Mouse (Mus musculus) natural killer cell, adult 2 months (primary cell): ENCODE measurements around the gene Tmem156.
"Not testable (repeated sequence)": the region's sequence is repeated elsewhere in the genome, so short reads cannot be mapped to it uniquely, and the experiment has no call there.

Experiments
- DNase-seq, 2 experiments: peaks; one replicate each; pipeline ENCODE4 v3.0.0; 2022; ENCODE audit warnings: low spot score in 2 of 2

Gene Tmem156

DNA sequence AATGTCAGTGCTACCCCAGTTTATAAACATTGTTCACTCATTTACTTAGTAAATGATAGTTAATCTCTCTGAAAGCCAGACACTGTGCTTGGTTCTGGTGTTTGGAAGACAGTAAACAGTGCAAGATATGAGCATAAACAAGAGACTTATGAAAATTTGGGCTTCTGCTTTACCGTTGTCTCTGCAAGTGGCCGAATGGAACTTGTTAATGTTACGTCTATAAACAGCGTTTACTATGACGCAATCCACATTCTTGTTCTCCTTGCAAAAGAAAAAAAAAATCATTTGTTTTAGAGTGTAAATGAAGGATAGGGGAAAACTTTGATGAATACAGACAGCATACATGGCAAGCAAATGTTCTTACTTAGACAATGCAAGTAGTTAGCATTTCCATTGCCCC lies at the start of gene Tmem156:
Gene Tmem156 (minus strand): TSS at position 212 of the 400 bp plus-strand sequence.
- no peak for DNase-seq

DNA sequence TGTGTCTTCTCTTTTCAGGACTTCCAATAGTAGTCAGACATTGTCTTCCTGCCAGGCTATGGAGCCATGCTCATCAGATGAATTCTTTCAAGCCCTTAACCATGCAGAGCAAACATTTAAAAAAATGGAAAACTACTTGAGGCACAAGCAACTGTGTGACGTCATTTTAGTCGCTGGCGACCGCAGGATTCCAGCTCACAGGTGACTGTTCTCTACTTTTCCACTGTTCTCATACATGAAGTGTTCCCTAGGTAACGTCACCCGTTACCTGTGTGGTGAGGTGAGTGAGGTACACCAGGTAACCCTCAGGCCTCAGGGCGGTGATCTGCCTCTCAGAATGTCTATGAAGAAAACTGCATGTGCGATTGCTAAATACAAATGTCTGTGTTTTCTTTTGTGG lies 49.3 kb upstream of the Tmem156 start:
- no peak for DNase-seq

GRCm38 (mm10) chr5:65137073-65137472 lies 45.1 kb upstream of the Tmem156 start:
- DNase-seq: no peak

- DNase-seq: peak in 1 of 2 experiments; percentile 22
Observed at GRCm38 (mm10) chr5:65136159-65136558, 44.2 kb upstream of the Tmem156 start.

DNA sequence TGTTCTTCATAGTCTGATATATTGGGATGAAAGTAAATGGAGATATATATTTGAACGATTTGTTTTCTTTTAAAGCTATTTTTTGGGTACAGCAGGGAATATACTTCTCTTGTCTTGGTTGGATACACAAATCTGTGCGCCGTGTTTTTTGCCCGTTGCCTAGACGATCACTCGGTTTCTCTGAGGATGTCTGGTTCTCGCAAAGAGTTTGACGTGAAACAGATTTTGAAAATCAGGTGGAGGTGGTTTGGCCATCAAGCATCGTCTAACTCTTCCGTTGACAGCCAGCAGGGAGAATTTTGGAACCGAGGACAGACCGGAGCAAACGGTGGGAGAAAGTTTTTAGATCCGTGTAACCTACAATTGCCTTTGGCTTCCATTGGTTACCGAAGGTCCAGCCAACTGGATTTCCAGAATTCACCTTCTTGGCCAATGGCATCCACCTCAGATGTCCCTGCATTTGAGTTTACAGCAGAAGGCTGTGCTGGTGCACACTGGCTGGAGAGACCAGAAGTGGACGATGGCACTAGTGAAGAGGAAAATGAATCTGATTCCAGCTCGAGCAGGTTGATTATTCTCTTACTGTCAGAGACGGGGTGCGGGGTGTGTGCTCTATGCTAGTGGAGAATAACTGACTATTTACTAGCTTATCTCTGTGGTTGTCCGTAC lies 39.4 kb upstream of the Tmem156 start:
- no peak for DNase-seq

- no peak for DNase-seq
Observed at GRCm38 (mm10) chr5:65130528-65131210, 38.7 kb upstream of the Tmem156 start.

DNA sequence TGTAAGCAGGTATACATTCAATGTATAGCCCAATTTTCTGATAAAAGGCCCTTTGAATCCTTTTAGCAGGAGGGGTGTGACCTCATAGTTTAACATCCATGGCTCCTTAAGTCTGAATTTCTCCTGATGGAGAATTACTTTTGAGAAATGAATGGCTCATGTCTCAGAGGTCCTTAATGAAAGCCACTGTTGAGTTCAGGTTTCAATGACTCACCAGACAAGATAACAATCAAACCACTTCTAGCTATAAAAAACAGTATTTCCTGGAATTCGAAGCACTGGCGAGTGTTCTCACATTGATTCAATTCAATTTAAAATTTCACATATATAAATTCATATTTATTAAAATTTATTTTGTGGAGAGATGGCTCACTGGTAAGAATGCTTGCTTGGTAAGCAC lies 36.5 kb upstream of the Tmem156 start:
- no peak for DNase-seq

DNA sequence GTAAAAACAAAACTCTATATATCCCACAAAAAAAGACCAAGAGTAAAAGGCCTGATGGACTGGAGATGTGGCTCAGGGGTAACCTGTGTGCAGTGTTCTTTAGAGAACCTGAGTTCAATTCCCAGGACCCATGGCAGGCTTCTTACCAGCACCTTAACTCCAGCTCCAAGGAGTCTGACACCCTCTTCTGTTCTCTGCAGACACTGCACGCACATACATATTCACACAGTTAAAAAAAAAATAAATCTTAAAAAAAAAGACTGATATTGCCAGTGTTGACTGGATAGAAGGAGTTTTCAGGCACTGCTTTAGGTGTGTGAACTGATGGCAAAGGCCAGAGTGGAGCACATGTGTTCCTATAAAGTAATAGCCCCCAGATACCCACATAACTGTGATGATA lies 34.2 kb upstream of the Tmem156 start:
- no peak for DNase-seq

DNA sequence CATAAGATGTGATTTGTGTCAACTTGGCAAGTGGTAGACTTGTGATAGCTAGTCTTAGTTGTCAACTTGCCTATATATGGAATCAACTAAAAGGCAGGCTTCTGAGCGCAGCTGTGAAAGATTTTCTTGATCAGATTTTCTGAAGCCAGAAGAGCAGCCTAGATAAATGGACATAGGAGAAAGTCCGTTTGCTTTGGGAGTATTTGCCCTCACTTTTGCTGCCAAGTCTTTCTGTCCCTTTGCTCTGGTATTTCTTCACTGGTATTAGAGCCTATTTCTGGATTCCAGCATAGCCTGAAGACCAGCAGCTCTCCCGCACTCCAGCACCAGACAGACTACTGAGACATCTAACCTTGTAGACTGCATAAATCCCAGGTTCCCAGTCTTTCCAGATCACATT lies 30.7 kb upstream of the Tmem156 start:
- DNase-seq: no peak

DNA sequence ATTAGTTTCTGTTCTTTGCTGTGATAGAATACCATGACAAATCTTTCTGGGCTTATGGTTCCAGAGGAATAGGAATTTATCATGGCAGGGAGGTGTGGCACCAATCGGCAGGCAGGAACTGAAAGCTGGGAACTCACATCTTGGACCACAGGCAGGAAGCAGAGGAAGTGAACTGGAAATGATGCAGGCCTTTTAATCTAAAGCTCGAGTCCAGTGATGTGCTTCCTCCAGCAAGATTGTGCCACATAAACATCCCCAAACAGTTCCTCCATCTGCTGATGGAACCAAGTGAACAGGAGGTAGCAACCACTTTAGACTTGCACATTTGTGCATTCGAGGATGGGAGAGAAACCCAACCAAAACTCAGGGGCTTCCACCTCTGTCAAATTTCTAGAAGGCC lies 28.0 kb upstream of the Tmem156 start:
- DNase-seq: no peak

- no peak for DNase-seq
Observed at GRCm38 (mm10) chr5:65119495-65119894, 27.6 kb upstream of the Tmem156 start.

- DNase-seq: no peak
Observed at GRCm38 (mm10) chr5:65116789-65117188, 24.9 kb upstream of the Tmem156 start.

DNA sequence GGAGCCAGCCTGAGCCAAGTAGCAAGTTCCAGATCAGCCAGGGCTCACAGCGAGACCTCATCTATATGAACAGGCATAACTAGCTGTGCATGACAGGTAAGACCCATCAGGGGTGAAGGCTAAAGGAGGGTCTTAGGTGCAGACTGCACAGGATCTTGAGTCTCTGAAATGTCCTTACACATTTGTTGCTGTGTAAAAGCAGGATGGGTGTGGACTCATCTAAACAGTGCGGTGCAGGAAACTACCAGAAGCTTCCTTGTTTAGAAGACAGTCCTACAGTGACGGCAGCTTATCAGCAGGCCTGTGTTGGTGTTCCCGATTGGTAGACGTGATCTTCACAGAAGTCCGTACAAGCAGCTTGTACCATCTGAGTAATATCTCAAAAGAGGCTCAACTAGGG lies 21.4 kb upstream of the Tmem156 start:
- DNase-seq: no peak

DNA sequence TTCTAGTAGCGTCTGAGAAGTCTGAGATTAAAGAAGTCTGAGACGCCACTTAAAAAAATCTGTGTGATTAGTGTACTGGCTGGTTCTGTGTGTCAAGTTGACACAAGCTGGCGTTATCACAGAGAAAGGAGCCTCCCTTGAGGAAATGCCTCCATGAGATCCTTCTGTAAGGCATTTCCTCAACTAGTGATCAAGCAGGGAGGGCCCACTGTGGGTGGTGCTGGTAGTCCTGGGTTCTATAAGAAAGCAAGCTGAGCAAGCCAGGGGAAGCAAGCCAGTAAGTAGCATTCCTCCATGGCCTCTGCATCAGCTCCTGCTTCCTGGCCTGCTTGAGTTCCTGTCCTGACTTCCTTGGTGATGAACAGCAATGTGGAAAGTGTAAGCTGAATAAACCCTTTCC lies 20.3 kb upstream of the Tmem156 start:
- not testable (repeated sequence) for DNase-seq

GRCm38 (mm10) chr5:65107773-65108432 lies 16.0 kb upstream of the Tmem156 start:
- DNase-seq: peak in 1 of 2 experiments; percentile 33

DNA sequence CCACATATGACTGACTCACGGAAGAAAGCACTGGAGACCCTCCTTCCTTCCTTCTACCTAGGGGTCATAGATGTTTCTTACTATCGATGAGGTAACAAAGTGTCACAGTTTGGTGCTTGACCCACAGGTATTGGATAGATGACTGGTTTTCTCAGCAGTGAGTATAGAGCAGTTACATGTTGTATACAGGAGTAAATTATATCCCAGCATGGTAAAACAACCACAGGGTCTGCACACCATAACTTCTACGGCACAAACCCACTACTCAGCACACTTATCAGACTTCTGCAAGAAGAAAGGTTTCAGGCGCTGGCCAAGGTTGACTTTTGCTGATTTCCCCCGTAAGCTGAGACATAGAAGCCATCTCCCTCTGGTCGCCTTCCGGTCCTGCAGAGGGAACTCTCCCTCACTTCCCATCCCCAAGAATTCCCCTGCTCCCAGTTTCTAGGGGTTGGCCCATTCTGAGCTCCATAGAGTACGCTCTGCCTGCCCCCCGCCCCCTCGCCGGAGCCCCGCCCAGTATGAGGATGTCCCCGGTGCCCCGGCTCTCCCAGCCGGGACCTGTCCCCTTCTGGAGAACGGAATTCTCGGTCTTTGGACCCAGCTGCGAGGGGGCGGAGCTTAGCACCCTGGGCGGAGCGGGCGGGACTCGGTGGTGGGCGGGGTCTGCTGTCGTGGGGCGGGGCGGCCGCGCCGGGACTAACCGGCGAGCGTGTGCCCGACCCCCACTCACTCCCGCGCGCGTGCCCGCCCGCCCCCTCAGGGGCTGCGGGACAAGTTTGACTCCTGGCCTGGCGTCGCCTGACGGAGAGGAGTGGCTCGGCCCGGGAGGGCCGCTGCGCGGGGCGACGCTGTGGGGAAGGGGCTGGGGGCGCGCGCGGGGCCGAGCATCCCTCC lies 15.2 kb upstream of the Tmem156 start, which contains the start of gene Klhl5:
Gene Klhl5 (plus strand): TSS at position 664 of the 897 bp plus-strand sequence.
- DNase-seq: peak; percentile 56 to 66

- DNase-seq: no peak
Observed at GRCm38 (mm10) chr5:65102641-65103042, 10.7 kb upstream of the Tmem156 start.

GRCm38 (mm10) chr5:65102026-65102640 lies 10.2 kb upstream of the Tmem156 start:
- DNase-seq: no peak

- peak in 1 of 2 experiments; percentile 35 for DNase-seq
Observed at GRCm38 (mm10) chr5:65101621-65102020, 9.7 kb upstream of the Tmem156 start.

DNA sequence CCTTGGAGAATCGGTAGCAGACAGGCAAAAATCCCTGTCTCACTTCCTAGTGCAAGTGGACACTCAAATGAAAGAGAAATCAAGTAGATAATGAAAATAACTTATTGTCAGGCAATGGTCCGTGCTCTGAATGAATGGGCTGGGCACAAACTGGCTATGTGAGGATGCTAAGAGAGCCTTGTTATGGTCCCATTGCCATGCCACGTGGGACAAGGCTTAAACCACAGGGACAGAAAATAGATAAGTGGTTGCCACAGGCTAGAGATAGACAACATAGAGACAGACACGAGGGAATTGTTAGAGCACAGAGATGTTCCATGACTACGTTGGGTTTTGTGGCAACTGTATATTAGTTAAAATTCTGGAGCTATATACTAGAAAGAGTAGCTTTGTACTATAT lies 9.3 kb upstream of the Tmem156 start:
- no peak for DNase-seq

GRCm38 (mm10) chr5:65100002-65100401 lies 8.1 kb upstream of the Tmem156 start:
- no peak for DNase-seq
